Comparison of ENCODE assay signal across 11 mouse cellular contexts in the genomic region with DNA sequence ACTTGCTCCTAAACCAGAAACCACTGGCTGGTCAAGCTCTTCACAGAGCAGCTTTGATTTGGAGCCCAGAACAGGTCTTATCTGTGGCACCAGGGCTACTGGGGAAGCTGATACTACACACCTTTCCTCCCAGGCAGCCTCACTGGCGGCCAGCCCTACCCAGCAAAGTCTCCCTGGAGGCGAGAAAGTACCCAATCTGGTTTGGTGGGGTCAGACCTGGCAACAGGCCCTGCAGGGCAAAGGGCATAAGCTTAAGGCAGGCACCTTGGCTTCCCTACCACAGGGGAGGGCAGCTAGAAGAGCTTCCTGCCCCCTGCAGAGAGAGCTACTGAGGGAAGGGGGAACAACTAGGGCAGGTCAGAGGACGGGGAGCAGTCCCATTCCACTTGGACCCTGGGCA. TPM values are rescaled to one million over a fixed set of nuclear protein-coding genes. Genes with fewer than 3 reads are reported as not detected.
DNase-seq lines count a peak whose midpoint lies in the region; ATAC-seq lines count a peak whose summit lies in the region.
"Had no signal": no experiment of that assay in that cellular context is flagged by ENCODE, and none has a peak within 500 bp of the region (broad histone marks: within the 10 kb centered on the region; RNA-seq: fewer than 3 reads in every experiment).

No protein-coding gene starts in this region.

- WGBS in embryonic facial prominence, embryonic 14.5 days, result 29% methylated on average over 3 of the region's 3 CpGs
- 22% methylated on average over 3 of the region's 3 CpGs for WGBS in hindbrain, embryonic 11.5 days

- no peaks in the 10 kb centered on the region for H3K4me1 ChIP-seq in embryonic facial prominence, embryonic 14.5 days (ENCODE audit: control insufficient read depth, insufficient read depth, low read length)
- no peaks in the 10 kb centered on the region for H3K4me1 ChIP-seq in hindbrain, embryonic 11.5 days (replicated peaks; ENCODE audit: control insufficient read depth, insufficient read depth, low read length)

- H3K27ac ChIP-seq in embryonic facial prominence, embryonic 14.5 days (replicated peaks; ENCODE audit: low read depth, low read length), result no peak overlapping the region
- H3K27ac ChIP-seq in hindbrain, embryonic 11.5 days (ENCODE audit: low read depth, low read length), result no peak overlapping the region
- H3K27ac ChIP-seq: left cerebral cortex, adult 2 months had no signal

- H3K4me2 ChIP-seq in embryonic facial prominence, embryonic 14.5 days (ENCODE audit: low read depth, low read length), result no peak overlapping the region
- H3K4me2 ChIP-seq in hindbrain, embryonic 11.5 days (replicated peaks; ENCODE audit: low read depth, low read length), result no peak overlapping the region

- H3K9me3 ChIP-seq in embryonic facial prominence, embryonic 14.5 days (ENCODE audit: control insufficient read depth, low read length), result no peaks in the 10 kb centered on the region
- H3K9me3 ChIP-seq in hindbrain, embryonic 11.5 days (ENCODE audit: control insufficient read depth, low read length), result no peaks in the 10 kb centered on the region
- H3K9me3 ChIP-seq: megakaryocyte, embryonic 14.5 days had no signal

- H3K4me3 ChIP-seq in embryonic facial prominence, embryonic 14.5 days (ENCODE audit: low read depth, low read length), result no peak overlapping the region
- H3K4me3 ChIP-seq in hindbrain, embryonic 11.5 days (ENCODE audit: low read depth, low read length), result no peak overlapping the region
- H3K4me3 ChIP-seq: left cerebral cortex, adult 2 months had no signal

- H3K9ac ChIP-seq in embryonic facial prominence, embryonic 14.5 days (ENCODE audit: low read depth, low read length), result peak overlapping the region; percentile 31; the same call in 1 of the 2 replicates
- H3K9ac ChIP-seq in hindbrain, embryonic 11.5 days (ENCODE audit: low read depth, low read length), result no peak overlapping the region

- H3K27me3 ChIP-seq in embryonic facial prominence, embryonic 14.5 days (replicated peaks; ENCODE audit: control insufficient read depth, insufficient read depth, low read length), result no peaks in the 10 kb centered on the region
- no peaks in the 10 kb centered on the region for H3K27me3 ChIP-seq in hindbrain, embryonic 11.5 days (ENCODE audit: control insufficient read depth, insufficient read depth, low read length)
- H3K27me3 ChIP-seq: Patski had no signal

- ATAC-seq in embryonic facial prominence, embryonic 14.5 days (ENCODE audit: low read depth), result peak; percentile 24; the same call in 1 of the 2 replicates
- ATAC-seq in hindbrain, embryonic 11.5 days (ENCODE audit: low FRiP score), result no peak
- no peak for ATAC-seq in CD4-positive, CD25-positive, alpha-beta regulatory T cell, adult 4 months
- ATAC-seq: Patski had no signal

- DNase-seq in adrenal gland, postnatal 10 days, result peak; percentile 51
- DNase-seq in adrenal gland, postnatal 14 days, result no peak
- DNase-seq in embryonic facial prominence, embryonic 14.5 days (ENCODE audit: low spot score), result no peak
- peak; percentile 92 to 96 for DNase-seq in kidney, postnatal 25 days
- peak; percentile 85 for DNase-seq in lung, postnatal 36 days
- no peak for DNase-seq in hindbrain, embryonic 11.5 days (ENCODE audit: low spot score)
- DNase-seq in cerebellum, adult 9-10 months, result no peak

- H3K36me3 ChIP-seq in embryonic facial prominence, embryonic 14.5 days (ENCODE audit: control insufficient read depth, insufficient read depth, low read length), result peaks cover 33% of the 10 kb centered on the region
- 0 out of 2 replicates have a peak, but pooled peaks cover 8% of the 10 kb centered on the region for H3K36me3 ChIP-seq in hindbrain, embryonic 11.5 days (ENCODE audit: control insufficient read depth, insufficient read depth, low read length)

RNA-seq across cellular contexts. Expression of gene Slc25a10, which starts 8.7 kb away (rescaled TPM):
- 10 to 100 TPM; 58.5 to 60.9 TPM for total RNA-seq in adrenal gland, postnatal 10 days (2021)
- 50.7 and 64.4 TPM in 2 replicates for total RNA-seq in adrenal gland, postnatal 14 days (2021)
- polyA plus RNA-seq in embryonic facial prominence, embryonic 14.5 days (2014; fragmentation: Nextera tagmentation; extraction: Ambion mirVana), result 47.6 and 53.1 TPM in 2 replicates
- 35.2 and 35.4 TPM in 2 replicates for polyA plus RNA-seq in hindbrain, embryonic 11.5 days (2014; fragmentation: Nextera tagmentation; extraction: Ambion mirVana)
- 10 to 100 TPM; 11.0 to 14.3 TPM for polyA plus RNA-seq in CD4-positive, CD25-positive, alpha-beta regulatory T cell, adult 4 months (2017; shearing (Covaris generic))

RNA-seq across cellular contexts. Expression of gene Mrpl12, which starts 15.9 kb away (rescaled TPM):
- total RNA-seq in adrenal gland, postnatal 10 days (2021), result 100 to 1,000 TPM; 179 to 189 TPM
- 161 TPM in 2 replicates for total RNA-seq in adrenal gland, postnatal 14 days (2021)
- 135 and 148 TPM in 2 replicates for polyA plus RNA-seq in embryonic facial prominence, embryonic 14.5 days (2014; fragmentation: Nextera tagmentation; extraction: Ambion mirVana)
- polyA plus RNA-seq in hindbrain, embryonic 11.5 days (2014; fragmentation: Nextera tagmentation; extraction: Ambion mirVana), result 139 and 141 TPM in 2 replicates
- polyA plus RNA-seq in CD4-positive, CD25-positive, alpha-beta regulatory T cell, adult 4 months (2017; shearing (Covaris generic)), result 10 to 100 TPM; 67.0 to 68.0 TPM

RNA-seq across cellular contexts. Expression of gene Gcgr, which starts 30.1 kb away (rescaled TPM):
- 10 to 100 TPM in 1 of 2 experiments, 1 to 10 TPM in 1; 9.6 to 15.7 TPM for total RNA-seq in adrenal gland, postnatal 10 days (2021)
- total RNA-seq in adrenal gland, postnatal 14 days (2021), result 2.3 and 11.7 TPM in 2 replicates
- 1.0 and 1.4 TPM in 2 replicates for polyA plus RNA-seq in embryonic facial prominence, embryonic 14.5 days (2014; fragmentation: Nextera tagmentation; extraction: Ambion mirVana)
- polyA plus RNA-seq in hindbrain, embryonic 11.5 days (2014; fragmentation: Nextera tagmentation; extraction: Ambion mirVana), result 0.31 and 0.56 TPM in 2 replicates
- polyA plus RNA-seq in CD4-positive, CD25-positive, alpha-beta regulatory T cell, adult 4 months (2017; shearing (Covaris generic)), result not detected
- total RNA-seq: left cerebral cortex, adult 2 months had no signal
- polyA plus RNA-seq: Patski had no signal

RNA-seq across cellular contexts. Expression of gene Arl16, which starts 33.0 kb away (rescaled TPM):
- 10 to 100 TPM; 20.6 to 20.9 TPM for total RNA-seq in adrenal gland, postnatal 10 days (2021)
- 19.6 and 23.4 TPM in 2 replicates for total RNA-seq in adrenal gland, postnatal 14 days (2021)
- polyA plus RNA-seq in embryonic facial prominence, embryonic 14.5 days (2014; fragmentation: Nextera tagmentation; extraction: Ambion mirVana), result 43.2 and 46.4 TPM in 2 replicates
- 54.8 and 58.2 TPM in 2 replicates for polyA plus RNA-seq in hindbrain, embryonic 11.5 days (2014; fragmentation: Nextera tagmentation; extraction: Ambion mirVana)
- 10 to 100 TPM; 34.8 to 44.8 TPM for polyA plus RNA-seq in CD4-positive, CD25-positive, alpha-beta regulatory T cell, adult 4 months (2017; shearing (Covaris generic))

RNA-seq across cellular contexts. Expression of gene Ccdc137, which starts 42.4 kb away (rescaled TPM):
- 10 to 100 TPM; 16.1 to 18.8 TPM for total RNA-seq in adrenal gland, postnatal 10 days (2021)
- 20.6 and 28.1 TPM in 2 replicates for total RNA-seq in adrenal gland, postnatal 14 days (2021)
- 27.7 and 27.9 TPM in 2 replicates for polyA plus RNA-seq in embryonic facial prominence, embryonic 14.5 days (2014; fragmentation: Nextera tagmentation; extraction: Ambion mirVana)
- polyA plus RNA-seq in hindbrain, embryonic 11.5 days (2014; fragmentation: Nextera tagmentation; extraction: Ambion mirVana), result 25.0 and 30.0 TPM in 2 replicates
- 10 to 100 TPM; 19.8 to 27.7 TPM for polyA plus RNA-seq in CD4-positive, CD25-positive, alpha-beta regulatory T cell, adult 4 months (2017; shearing (Covaris generic))

Comparison
In these comparisons a context has a peak if more than half of its experiments do, and no peak if none do; other contexts are left out.
1. DNase-seq: peak in adrenal gland, postnatal 10 days (single experiment), kidney, postnatal 25 days (2 of 2) and lung, postnatal 36 days (single experiment); none in adrenal gland, postnatal 14 days (single experiment), embryonic facial prominence, embryonic 14.5 days (single experiment), hindbrain, embryonic 11.5 days (single experiment) and cerebellum, adult 9-10 months (single experiment).